Mouse (Mus musculus): ENCODE data around the gene Dlx6.

The Dlx6 gene

GRCm38 (mm10) chr6:6915526-6915915 is 52.4 kb downstream of the Dlx6 start:
- in situ Hi-C loops (cut with MseI, MboI), result no loop called here

- in situ Hi-C loops (cut with MseI, MboI), result no loop called here
Observed at GRCm38 (mm10) chr6:6917334-6917733, 54.2 kb downstream of the Dlx6 start.
